Mouse (Mus musculus): Measurements from ENCODE around the gene Abhd17c. TPM values are rescaled to one million over a fixed set of nuclear protein-coding genes. Genes with fewer than 3 reads are reported as not detected.

Gene Abhd17c
- polyA plus RNA-seq, 1 experiment from 2014 or later: 68.8 TPM

DNA sequence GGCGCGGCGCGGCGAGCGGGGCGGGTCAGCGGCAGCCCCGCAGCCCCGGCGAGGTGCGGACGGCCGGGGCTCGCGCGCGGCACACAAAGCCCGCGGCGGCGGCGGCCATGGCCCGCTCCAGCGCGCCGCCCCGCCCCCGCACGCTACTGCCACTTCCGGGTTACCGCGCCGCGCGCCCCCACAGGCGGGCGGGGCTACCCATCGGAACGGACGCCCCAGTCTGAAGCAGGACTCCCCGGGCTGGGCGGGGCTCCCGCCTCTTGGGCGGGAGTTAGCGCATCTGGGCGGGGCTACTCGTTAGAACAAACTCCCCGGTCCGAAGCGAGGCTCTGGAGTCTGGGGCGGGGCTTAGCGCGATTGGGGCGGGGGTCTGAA, 254 bp upstream of the Abhd17c start:
- peak; percentile 96 for ATAC-seq (ENCODE audit: low FRiP score, low read depth)
- Histone ChIP-seq H3K4me1 (peaks cover 40% of the 10 kb centered on the region), H3K9me3 (no peaks in the 10 kb centered on the region), H3K9ac (replicated peaks) (peak overlapping the region; percentile 98), H3K27ac (replicated peaks) (peak overlapping the region; percentile 94), H3K27me3 (no peaks in the 10 kb centered on the region), H3K4me3 (peak overlapping the region; percentile 81), H3K36me3 (0 out of 2 replicates have a peak, but pooled peaks cover 5% of the 10 kb centered on the region), H3K4me2 (replicated peaks) (peak overlapping the region; percentile 94)
- WGBS: 0% methylated on average over 27 of the region's 55 CpGs

DNA sequence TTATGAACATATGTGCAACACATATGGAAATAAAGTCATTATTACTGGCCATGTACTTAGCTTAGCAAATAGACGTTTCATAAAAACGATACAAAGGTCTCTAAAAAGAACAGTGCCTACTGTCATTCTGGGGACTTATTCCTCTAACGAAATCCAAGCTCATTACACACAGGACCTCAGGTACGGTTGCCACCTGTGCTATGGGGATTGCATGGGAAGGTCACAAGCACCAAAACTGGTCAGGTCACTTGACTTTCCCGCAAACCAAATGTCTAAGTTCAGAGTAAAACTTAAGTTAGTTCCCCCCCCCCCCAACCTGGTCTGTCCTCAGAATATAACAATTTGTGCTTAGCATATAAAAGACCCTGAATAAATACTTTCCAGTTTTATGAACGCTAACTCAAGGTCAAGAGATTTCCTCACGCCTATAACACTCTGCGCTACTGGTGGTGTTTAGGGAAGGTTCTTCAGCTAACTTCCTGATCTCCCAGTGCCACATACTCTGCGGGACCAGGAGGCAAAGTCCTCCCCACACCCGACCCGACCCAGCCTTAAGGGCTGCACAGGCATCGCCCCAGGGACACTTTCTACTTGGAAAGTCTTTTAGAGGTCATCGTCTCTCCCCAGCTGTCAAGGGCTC, 1.2 kb downstream of the Abhd17c start:
- 0 out of 2 replicates have a peak, but pooled peaks cover 5% of the 10 kb centered on the region for H3K36me3 ChIP-seq
- 15% methylated on average over 13 of the region's 13 CpGs for WGBS
- peak overlapping the region; percentile 94 for H3K4me2 ChIP-seq (replicated peaks)
- no peaks in the 10 kb centered on the region for H3K27me3 ChIP-seq
- no peak overlapping the region for H3K27ac ChIP-seq (replicated peaks)
- H3K4me3 ChIP-seq: peak overlapping the region; percentile 81
- peaks cover 47% of the 10 kb centered on the region for H3K4me1 ChIP-seq
- no peaks in the 10 kb centered on the region for H3K9me3 ChIP-seq
- 0 out of 2 replicates have a peak, but pooled peaks have one; percentile 0 for ATAC-seq (ENCODE audit: low FRiP score, low read depth)
- peak overlapping the region; percentile 98 for H3K9ac ChIP-seq (replicated peaks)

DNA sequence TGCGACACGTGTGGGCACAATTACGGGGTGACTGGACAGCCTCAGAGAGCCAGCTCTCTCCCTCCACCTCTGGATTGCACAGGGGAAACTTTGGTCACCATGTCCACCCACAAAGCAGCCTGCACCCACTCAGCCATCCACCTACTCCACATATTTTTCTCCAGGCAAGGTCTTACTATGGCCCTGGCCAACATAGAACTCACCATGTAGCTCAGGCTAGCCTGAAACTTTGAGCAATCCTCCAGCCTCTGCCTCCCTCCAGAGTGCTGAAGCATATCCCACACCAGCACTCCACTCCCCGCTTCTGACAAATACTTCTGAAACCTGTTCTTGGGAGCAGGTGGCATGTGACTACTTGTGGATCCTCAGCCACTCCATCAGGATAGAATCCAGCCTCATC, 1.9 kb downstream of the Abhd17c start:
- ATAC-seq (ENCODE audit: low FRiP score, low read depth): no peak
- Histone ChIP-seq H3K4me3 (peak overlapping the region; percentile 81), H3K9ac (replicated peaks) (peak overlapping the region; percentile 11; the same call in 1 of the 2 replicates), H3K9me3 (no peaks in the 10 kb centered on the region), H3K4me2 (replicated peaks) (peak overlapping the region; percentile 94), H3K4me1 (peaks cover 52% of the 10 kb centered on the region), H3K27ac (replicated peaks) (no peak overlapping the region), H3K27me3 (no peaks in the 10 kb centered on the region), H3K36me3 (0 out of 2 replicates have a peak, but pooled peaks cover 5% of the 10 kb centered on the region)
- 64% methylated on average over 4 of the region's 4 CpGs for WGBS

DNA sequence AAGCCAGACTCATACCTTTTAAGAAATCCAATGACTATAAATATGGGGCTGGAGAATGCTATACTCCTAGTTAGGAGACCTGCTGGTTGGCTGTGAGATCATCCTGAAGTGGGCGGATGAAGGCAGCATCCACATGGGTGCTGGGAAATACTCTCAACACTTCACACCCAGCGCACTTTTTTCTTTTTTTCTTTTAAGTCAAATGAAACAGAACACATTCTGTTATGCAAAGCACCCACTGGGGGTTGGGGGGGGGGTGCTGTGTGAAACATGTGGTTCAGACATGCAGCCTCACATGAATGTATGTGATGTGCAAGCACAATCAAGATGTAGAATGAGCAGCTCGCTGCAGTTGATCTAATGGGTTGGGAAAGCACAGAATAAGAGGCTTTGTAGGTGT, 2.8 kb downstream of the Abhd17c start:
- Histone ChIP-seq H3K9me3 (no peaks in the 10 kb centered on the region), H3K9ac (replicated peaks) (no peak overlapping the region), H3K4me2 (replicated peaks) (peak overlapping the region; percentile 29), H3K4me3 (no peak overlapping the region), H3K4me1 (peaks cover 53% of the 10 kb centered on the region), H3K27me3 (no peaks in the 10 kb centered on the region), H3K27ac (replicated peaks) (no peak overlapping the region), H3K36me3 (0 out of 2 replicates have a peak, but pooled peaks cover 5% of the 10 kb centered on the region)
- 90% methylated on average over 3 of the region's 3 CpGs for WGBS
- no peak for ATAC-seq (ENCODE audit: low FRiP score, low read depth)

DNA sequence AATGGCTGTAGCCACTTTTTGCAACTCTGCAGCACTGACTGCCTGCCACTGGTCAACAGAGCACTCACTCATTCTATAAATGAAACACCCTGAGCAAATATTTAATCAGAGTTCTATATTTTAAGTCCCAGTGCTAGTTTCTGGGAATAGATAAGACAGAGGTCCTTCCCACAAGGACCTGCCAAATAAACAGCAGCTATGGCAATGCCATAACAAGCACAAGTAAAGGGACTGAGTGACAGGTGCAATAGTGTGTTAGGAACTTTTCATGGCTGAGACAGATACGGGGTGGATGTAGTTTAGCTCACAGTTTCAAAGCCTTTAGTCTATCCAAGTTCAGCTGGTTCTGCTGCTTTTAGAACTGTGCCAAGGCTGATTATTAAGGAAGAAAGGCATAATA, 3.9 kb downstream of the Abhd17c start:
- Histone ChIP-seq H3K4me1 (peaks cover 65% of the 10 kb centered on the region), H3K9ac (replicated peaks) (no peak overlapping the region), H3K27ac (replicated peaks) (no peak overlapping the region), H3K27me3 (no peaks in the 10 kb centered on the region), H3K9me3 (no peaks in the 10 kb centered on the region), H3K4me2 (replicated peaks) (no peak overlapping the region), H3K4me3 (no peak overlapping the region), H3K36me3 (0 out of 2 replicates have a peak, but pooled peaks cover 5% of the 10 kb centered on the region)
- WGBS: 100% methylated on average over 1 of the region's 1 CpGs
- no peak for ATAC-seq (ENCODE audit: low FRiP score, low read depth)

DNA sequence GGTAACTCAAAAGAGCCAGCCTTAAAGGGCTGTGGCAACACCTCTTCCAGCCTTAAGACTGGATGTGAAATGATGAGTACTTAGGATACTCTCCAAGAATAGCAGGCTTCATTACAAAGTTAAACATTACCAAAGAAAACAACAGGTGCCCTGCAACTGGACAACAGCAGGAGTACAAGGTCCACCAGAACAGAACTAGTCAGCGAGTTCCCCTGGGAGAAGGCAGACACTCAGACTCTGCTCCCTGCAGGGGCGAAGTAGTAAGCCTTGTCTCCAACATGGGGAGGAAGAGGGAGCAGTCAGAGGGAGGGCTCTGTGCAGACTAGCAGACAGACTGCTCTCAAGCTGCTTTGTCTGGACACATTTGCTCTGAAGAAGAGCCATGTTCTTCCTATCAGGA, 6.1 kb downstream of the Abhd17c start:
- Histone ChIP-seq H3K4me3 (no peak overlapping the region), H3K4me2 (replicated peaks) (no peak overlapping the region), H3K9ac (replicated peaks) (no peak overlapping the region), H3K36me3 (0 out of 2 replicates have a peak, but pooled peaks cover 5% of the 10 kb centered on the region), H3K4me1 (peaks cover 59% of the 10 kb centered on the region), H3K9me3 (no peaks in the 10 kb centered on the region), H3K27me3 (no peaks in the 10 kb centered on the region), H3K27ac (replicated peaks) (no peak overlapping the region)
- no peak for ATAC-seq (ENCODE audit: low FRiP score, low read depth)
- 69% methylated on average over 2 of the region's 2 CpGs for WGBS

DNA sequence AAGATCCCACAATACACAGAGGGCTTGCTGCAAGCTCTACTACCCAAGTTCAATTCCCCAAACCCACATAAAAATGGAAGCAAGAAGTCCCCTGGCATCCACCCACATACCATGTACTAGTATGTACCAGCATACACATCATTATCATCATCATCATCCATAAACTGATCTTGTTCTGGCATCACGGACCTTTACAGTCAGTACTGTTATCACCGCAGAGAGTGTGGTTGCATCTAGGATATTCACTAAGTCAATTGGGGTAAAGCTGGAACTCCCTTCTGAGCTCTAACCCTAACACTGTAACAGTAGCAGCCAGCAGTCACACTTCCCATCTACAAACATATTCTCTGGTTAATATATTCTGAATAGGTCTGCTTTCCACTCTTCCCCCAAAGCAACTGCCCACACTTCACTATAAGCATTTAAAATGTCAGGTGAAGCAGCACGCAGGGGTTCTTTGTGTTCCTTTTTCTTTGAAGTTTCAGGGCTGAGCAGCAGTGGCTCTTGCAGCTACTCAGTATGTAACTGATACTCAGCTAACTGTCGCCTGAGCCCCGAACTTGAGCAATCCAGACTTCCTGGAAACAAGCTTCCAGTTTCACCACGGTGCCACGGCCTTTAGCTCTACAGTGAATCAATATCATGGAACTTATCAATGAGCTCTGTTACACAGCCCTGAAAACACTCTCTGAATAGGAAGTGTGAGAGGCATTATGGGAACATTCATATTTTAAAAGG, 8.8 kb downstream of the Abhd17c start:
- no peaks in the 10 kb centered on the region for H3K27me3 ChIP-seq
- H3K9ac ChIP-seq (replicated peaks): no peak overlapping the region
- peaks cover 48% of the 10 kb centered on the region for H3K4me1 ChIP-seq
- no peaks in the 10 kb centered on the region for H3K9me3 ChIP-seq
- H3K4me3 ChIP-seq: no peak overlapping the region
- no peak for ATAC-seq (ENCODE audit: low FRiP score, low read depth)
- 73% methylated on average over 7 of the region's 7 CpGs for WGBS
- no peaks in the 10 kb centered on the region for H3K36me3 ChIP-seq
- H3K4me2 ChIP-seq (replicated peaks): no peak overlapping the region
- H3K27ac ChIP-seq (replicated peaks): no peak overlapping the region

DNA sequence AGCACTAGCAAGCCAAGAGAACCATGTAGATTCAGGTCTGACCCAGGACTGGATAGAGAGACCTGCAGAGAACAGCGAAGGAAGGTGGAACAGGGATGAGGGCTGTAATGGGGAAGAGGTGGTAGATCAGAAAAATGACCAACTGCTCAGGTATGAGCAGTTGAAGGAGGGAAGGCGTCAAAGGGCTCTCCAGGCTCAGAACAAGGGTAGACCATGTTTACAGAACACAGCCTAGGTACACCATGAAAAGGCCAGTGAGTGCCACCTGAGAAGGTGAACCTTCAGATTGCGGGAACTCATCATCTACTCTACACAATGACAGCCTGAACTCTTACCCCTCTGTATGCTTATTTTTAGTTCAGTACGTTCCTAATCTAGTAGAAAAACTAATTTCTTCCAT, 9.5 kb downstream of the Abhd17c start:
- 94% methylated on average over 4 of the region's 4 CpGs for WGBS
- Histone ChIP-seq H3K4me3 (no peak overlapping the region), H3K36me3 (no peaks in the 10 kb centered on the region), H3K4me1 (peaks cover 46% of the 10 kb centered on the region), H3K9me3 (no peaks in the 10 kb centered on the region), H3K27me3 (no peaks in the 10 kb centered on the region), H3K27ac (replicated peaks) (no peak overlapping the region), H3K9ac (replicated peaks) (no peak overlapping the region), H3K4me2 (replicated peaks) (no peak overlapping the region)
- no peak for ATAC-seq (ENCODE audit: low FRiP score, low read depth)

DNA sequence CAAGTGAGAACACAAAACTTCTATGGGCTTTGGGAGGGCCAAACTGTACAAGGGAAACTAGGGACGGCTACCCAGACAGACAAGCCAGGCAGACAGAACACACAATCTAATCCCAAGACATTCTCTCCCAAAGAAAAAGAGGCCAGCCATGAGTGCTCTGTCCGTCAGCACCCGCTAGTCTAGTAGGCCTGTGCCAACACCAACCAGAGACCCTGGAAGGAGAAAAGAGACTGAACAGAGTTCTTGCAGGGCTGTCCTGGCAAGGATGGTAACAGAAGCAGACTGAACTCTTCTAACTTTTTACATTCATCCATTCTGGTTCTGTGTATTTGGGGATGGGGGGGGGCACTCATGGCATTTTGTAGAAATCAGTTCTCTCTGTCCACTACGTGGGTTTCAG, 12.1 kb downstream of the Abhd17c start:
- H3K27me3 ChIP-seq: no peaks in the 10 kb centered on the region
- H3K4me2 ChIP-seq (replicated peaks): no peak overlapping the region
- ATAC-seq (ENCODE audit: low FRiP score, low read depth): no peak
- H3K9ac ChIP-seq (replicated peaks): no peak overlapping the region
- WGBS: 54% methylated on average over 4 of the region's 4 CpGs
- no peaks in the 10 kb centered on the region for H3K9me3 ChIP-seq
- H3K27ac ChIP-seq (replicated peaks): no peak overlapping the region
- no peak overlapping the region for H3K4me3 ChIP-seq
- no peaks in the 10 kb centered on the region for H3K36me3 ChIP-seq
- H3K4me1 ChIP-seq: peaks cover 32% of the 10 kb centered on the region

DNA sequence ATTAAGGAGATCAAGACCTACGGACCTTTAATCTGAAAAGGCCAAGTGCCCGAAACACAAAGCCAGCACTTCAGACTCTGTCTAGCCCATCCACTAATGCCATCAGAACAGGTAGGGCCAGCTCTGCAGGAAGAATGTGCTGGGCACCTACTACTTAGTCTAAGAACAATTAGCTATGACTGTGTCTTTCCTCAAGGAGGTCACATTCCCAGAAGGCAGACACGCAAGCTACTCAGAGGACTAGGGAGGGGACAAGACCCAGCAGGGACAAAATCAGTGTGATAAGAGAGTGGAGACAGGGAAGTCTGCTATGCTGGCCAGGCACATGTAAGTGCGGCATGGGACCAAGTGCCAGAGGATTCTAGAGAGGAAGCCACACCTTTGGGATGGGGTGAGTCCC, 13.0 kb downstream of the Abhd17c start:
- no peaks in the 10 kb centered on the region for H3K27me3 ChIP-seq
- H3K36me3 ChIP-seq: no peaks in the 10 kb centered on the region
- no peak overlapping the region for H3K4me2 ChIP-seq (replicated peaks)
- H3K9me3 ChIP-seq: no peaks in the 10 kb centered on the region
- WGBS: 61% methylated on average over 4 of the region's 4 CpGs
- H3K9ac ChIP-seq (replicated peaks): no peak overlapping the region
- no peak overlapping the region for H3K4me3 ChIP-seq
- H3K4me1 ChIP-seq: peaks cover 29% of the 10 kb centered on the region
- no peak overlapping the region for H3K27ac ChIP-seq (replicated peaks)
- no peak for ATAC-seq (ENCODE audit: low FRiP score, low read depth)

DNA sequence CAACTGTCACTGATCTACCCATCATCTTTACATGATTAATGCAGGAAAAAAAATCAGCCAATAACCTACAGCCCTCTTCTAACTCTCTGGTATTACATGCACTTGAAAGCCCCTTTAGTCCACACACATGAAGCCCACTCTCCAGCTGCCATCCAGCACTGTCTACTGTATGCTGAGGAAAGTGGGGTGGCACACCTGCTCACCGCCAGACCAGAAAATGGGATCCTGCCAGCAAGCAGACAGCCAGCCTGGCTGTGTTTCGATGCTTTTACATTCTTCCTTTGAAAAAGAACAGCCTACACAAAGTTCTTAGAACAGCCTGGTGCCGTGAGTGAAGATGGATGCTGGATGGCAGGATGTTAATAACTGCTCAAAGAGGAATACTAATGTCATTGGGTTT, 13.9 kb downstream of the Abhd17c start:
- WGBS: 87% methylated on average over 3 of the region's 3 CpGs
- 0 out of 2 replicates have a peak, but pooled peaks have one; percentile 23 for ATAC-seq (ENCODE audit: low FRiP score, low read depth)
- Histone ChIP-seq H3K4me2 (replicated peaks) (no peak overlapping the region), H3K4me1 (peaks cover 19% of the 10 kb centered on the region), H3K27ac (replicated peaks) (no peak overlapping the region), H3K36me3 (no peaks in the 10 kb centered on the region), H3K4me3 (no peak overlapping the region), H3K9ac (replicated peaks) (no peak overlapping the region), H3K9me3 (no peaks in the 10 kb centered on the region), H3K27me3 (no peaks in the 10 kb centered on the region)

Measured in midbrain, embryonic 12.5 days (tissue).